Mouse (Mus musculus): ENCODE data around the gene Etfb.

The Etfb gene

GRCm38 (mm10) chr7:43449811-43450210 lies 5.9 kb downstream of the Etfb start:
- DNase-seq (ENCODE audit: low spot score), result no peak

GRCm38 (mm10) chr7:43451726-43452125 lies 7.8 kb downstream of the Etfb start:
- no peak for DNase-seq (ENCODE audit: low spot score)

GRCm38 (mm10) chr7:43452609-43453008 lies 8.7 kb downstream of the Etfb start:
- peak; percentile 14 for DNase-seq (ENCODE audit: low spot score)

- peak; percentile 22 for DNase-seq (ENCODE audit: low spot score)
Observed at GRCm38 (mm10) chr7:43453599-43454355, 9.9 kb downstream of the Etfb start.

GRCm38 (mm10) chr7:43454371-43454770 lies 10.5 kb downstream of the Etfb start:
- DNase-seq (ENCODE audit: low spot score), result no peak

- no peak for DNase-seq (ENCODE audit: low spot score)
Observed at GRCm38 (mm10) chr7:43462851-43463250, 19.0 kb downstream of the Etfb start, which contains the start of gene Vsig10l. Gene Vsig10l (plus strand): TSS chr7:43463151.

GRCm38 (mm10) chr7:43463976-43464375 lies 20.1 kb downstream of the Etfb start:
- no peak for DNase-seq (ENCODE audit: low spot score)

GRCm38 (mm10) chr7:43464864-43465343 lies 21.0 kb downstream of the Etfb start:
- no peak for DNase-seq (ENCODE audit: low spot score)

- peak; percentile 90 for DNase-seq (ENCODE audit: low spot score)
Observed at GRCm38 (mm10) chr7:43465344-43466098, 21.6 kb downstream of the Etfb start.

- DNase-seq (ENCODE audit: low spot score), result peak; percentile 82
Observed at GRCm38 (mm10) chr7:43466099-43466694, 22.3 kb downstream of the Etfb start.

GRCm38 (mm10) chr7:43470373-43470772 lies 26.5 kb downstream of the Etfb start:
- no peak for DNase-seq (ENCODE audit: low spot score)

- DNase-seq (ENCODE audit: low spot score), result no peak
Observed at GRCm38 (mm10) chr7:43475706-43476105, 31.8 kb downstream of the Etfb start.

- no peak for DNase-seq (ENCODE audit: low spot score)
Observed at GRCm38 (mm10) chr7:43476376-43476775, 32.5 kb downstream of the Etfb start.

GRCm38 (mm10) chr7:43481191-43481590 lies 37.3 kb downstream of the Etfb start:
- DNase-seq (ENCODE audit: low spot score), result no peak

- no peak for DNase-seq (ENCODE audit: low spot score)
Observed at GRCm38 (mm10) chr7:43482090-43482716, 38.3 kb downstream of the Etfb start.

- DNase-seq (ENCODE audit: low spot score), result no peak
Observed at GRCm38 (mm10) chr7:43483236-43483635, 39.4 kb downstream of the Etfb start.

- DNase-seq (ENCODE audit: low spot score), result no peak
Observed at GRCm38 (mm10) chr7:43488646-43489045, 44.8 kb downstream of the Etfb start.

- no peak for DNase-seq (ENCODE audit: low spot score)
Observed at GRCm38 (mm10) chr7:43489631-43490125, 45.8 kb downstream of the Etfb start, which contains the start of gene Iglon5. Gene Iglon5 (minus strand): TSS chr7:43490075.

GRCm38 (mm10) chr7:43490182-43490584 lies 46.3 kb downstream of the Etfb start:
- peak; percentile 18 for DNase-seq (ENCODE audit: low spot score)

- no peak for DNase-seq (ENCODE audit: low spot score)
Observed at GRCm38 (mm10) chr7:43490861-43491260, 47.0 kb downstream of the Etfb start.

GRCm38 (mm10) chr7:43495343-43496021 lies 51.6 kb downstream of the Etfb start:
- DNase-seq (ENCODE audit: low spot score), result peak; percentile 34
